Mouse (Mus musculus) ES-E14 (cell line): ENCODE data around the gene Tpbg. TPM values are rescaled to one million over a fixed set of nuclear protein-coding genes. Genes with fewer than 3 reads are reported as not detected.

Source experiments
- DNase-seq: peaks from one replicate; pipeline ENCODE4 v3.0.0-alpha.2; 2013; ENCODE audit warnings: low read depth, low spot score
- H3K27ac ChIP-seq: 2 replicates; pipeline ENCODE4 v1.5.1; 2012; ENCODE audit warnings: low read depth, mild to moderate bottlenecking, low read length, moderate library complexity, mixed read lengths; ENCODE audit not compliant: poor library complexity, insufficient read depth, severe bottlenecking
- H3K36me3 ChIP-seq: 2 replicates; pipeline ENCODE4 v1.6.1; 2012; ENCODE audit warnings: mild to moderate bottlenecking, low read length, moderate library complexity, mixed read lengths; ENCODE audit not compliant: control insufficient read depth, poor library complexity, insufficient read depth, severe bottlenecking
- H3K4me1 ChIP-seq, 2 experiments: fragments of 150-350 bp in 1 of 2; sonication (generic) in 1 of 2; 2 replicates each; pipeline ENCODE4 v1.6.1; 2012; ENCODE audit warnings: low read length in 2 of 2, mild to moderate bottlenecking in 1 of 2, mixed read lengths in 1 of 2; ENCODE audit not compliant: control insufficient read depth in 2 of 2, insufficient read depth in 2 of 2, poor library complexity in 1 of 2
- H3K4me3 ChIP-seq, 2 experiments: fragments of 150-350 bp in 1 of 2; sonication (generic) in 1 of 2; 2 replicates each; pipeline ENCODE4 v1.5.1; 2012; ENCODE audit warnings: low read length in 2 of 2, low read depth in 1 of 2, mild to moderate bottlenecking in 1 of 2, mixed read lengths in 1 of 2; ENCODE audit not compliant: insufficient read depth in 1 of 2, poor library complexity in 1 of 2, severe bottlenecking in 1 of 2
- H3K9ac ChIP-seq: 2 replicates; pipeline ENCODE4 v1.6.1; 2012; ENCODE audit warnings: low read depth, mild to moderate bottlenecking, low read length, mixed read lengths; ENCODE audit not compliant: poor library complexity, insufficient read depth, severe bottlenecking
- H3K9me3 ChIP-seq: fragments of 150-350 bp; sonication (generic); 2 replicates; pipeline ENCODE4 v1.6.1; 2012; ENCODE audit warnings: low read depth, mild to moderate bottlenecking, low read length; ENCODE audit not compliant: control insufficient read depth, insufficient read depth
- CHD2 ChIP-seq: IDR thresholded peaks from 2 replicates; pipeline ENCODE4 v1.6.1; 2014; ENCODE audit warnings: mild to moderate bottlenecking, low read depth, low read length, inconsistent platforms
- HCFC1 ChIP-seq: IDR thresholded peaks from 2 replicates; pipeline ENCODE4 v1.6.1; 2012; ENCODE audit warnings: low read length, inconsistent platforms, borderline replicate concordance; ENCODE audit not compliant: insufficient read depth
- MAFK ChIP-seq: IDR thresholded peaks from 2 replicates; pipeline ENCODE4 v1.6.1; 2014; ENCODE audit warnings: mild to moderate bottlenecking, low read depth, low read length, inconsistent platforms; ENCODE audit not compliant: insufficient read depth
- ZC3H11A ChIP-seq: IDR thresholded peaks from 2 replicates; pipeline ENCODE4 v1.6.1; 2012; ENCODE audit warnings: low read depth, mild to moderate bottlenecking, inconsistent platforms, low read length, borderline replicate concordance
- ZNF384 ChIP-seq: IDR thresholded peaks from 2 replicates; pipeline ENCODE4 v1.6.1; 2012; ENCODE audit warnings: low read depth, low read length, inconsistent platforms
- in situ Hi-C, 2 experiments: fragments of 600-800 bp; cut with MboI; formaldehyde crosslinking; loops; one replicate each; pipeline ENCODE4 v1.15.1; 2025; ENCODE audit warnings: low sequenced_read_pairs in 2 of 2, inconsistent platforms in 1 of 2; ENCODE audit not compliant: unreplicated experiment in 2 of 2
- total RNA-seq: library from RNA; depleted of rRNA; stranded (reverse); fragments of 300-350 nt; gene quantifications from 2 replicates; pipeline ENCODE4 v1.2.3, GENCODE M21; 2012

The Tpbg gene
- total RNA-seq, 1 experiment: 24.7 TPM

DNA sequence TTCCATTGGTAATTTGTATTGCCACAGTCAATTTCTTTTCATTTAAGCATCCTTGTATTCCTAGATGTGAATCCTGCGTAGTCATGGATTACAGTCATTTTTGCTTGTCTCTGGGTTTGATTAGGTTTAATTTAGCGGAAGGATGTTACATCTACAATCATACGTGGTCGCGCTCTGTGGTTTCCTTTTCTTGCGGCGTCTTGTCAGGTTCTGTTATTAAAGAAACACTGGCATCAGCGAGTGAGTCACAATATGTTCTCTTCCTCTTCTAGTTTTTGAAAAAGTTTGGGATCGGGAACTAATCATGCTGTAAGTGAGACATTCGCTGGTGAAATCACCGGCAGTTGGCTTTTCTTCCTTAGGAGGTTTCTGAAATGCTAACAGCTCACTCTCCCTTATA, 21.4 kb upstream of the Tpbg start:
- Histone ChIP-seq H3K9ac (no peak overlapping the region), H3K27ac (no peak overlapping the region), H3K36me3 (no peaks in the 10 kb centered on the region), H3K4me1 (no peaks in the 10 kb centered on the region), H3K4me3 (no peak overlapping the region), H3K9me3 (no peaks in the 10 kb centered on the region)
- in situ Hi-C loops: no loop called here
- no peak for DNase-seq
- TF ChIP-seq MAFK (no peak), ZC3H11A (no peak), HCFC1 (no peak), CHD2 (no peak), ZNF384 (no peak)

DNA sequence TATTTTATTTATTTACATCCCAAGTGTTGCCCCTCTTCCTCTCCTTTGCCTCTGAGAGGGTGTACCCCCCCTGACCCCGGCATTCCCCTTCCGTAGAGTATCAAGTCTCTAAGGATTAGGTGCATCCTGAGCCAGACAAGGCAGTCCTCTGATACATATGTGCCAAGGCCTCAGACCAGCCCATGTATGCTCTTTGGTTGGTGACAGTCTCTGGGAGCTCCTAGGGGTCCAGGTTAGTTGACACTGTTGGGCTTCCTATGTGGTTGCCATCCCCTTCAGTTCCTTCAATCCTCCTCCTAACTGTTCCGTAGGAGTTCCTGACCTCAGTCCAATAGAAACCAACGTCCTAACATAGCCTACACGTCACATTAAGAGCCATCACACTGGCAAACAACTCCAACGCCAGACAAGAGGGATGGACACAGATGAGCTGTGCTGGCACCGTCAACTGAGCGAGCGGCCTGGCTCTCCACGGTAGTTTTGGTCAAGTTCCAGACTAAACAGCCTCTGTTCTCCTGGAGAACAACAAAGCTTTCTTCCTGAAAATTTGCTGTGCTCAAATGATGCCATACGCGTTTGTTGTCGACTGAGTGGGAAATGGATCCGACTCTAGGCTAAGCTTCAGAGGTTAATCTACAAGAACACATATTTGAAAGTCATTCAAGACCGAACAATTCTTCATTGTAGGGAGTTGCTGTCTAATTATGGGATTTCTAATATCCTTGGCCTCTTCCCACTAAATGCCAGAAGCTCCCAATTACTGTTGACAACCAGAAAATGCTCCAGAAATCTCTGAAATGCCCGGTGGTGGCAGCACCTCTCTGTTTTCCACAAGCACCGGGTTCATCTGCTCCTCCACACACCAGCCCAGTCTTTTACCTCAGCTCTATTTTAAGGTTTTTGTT, 6.4 kb upstream of the Tpbg start:
- Histone ChIP-seq H3K27ac (no peak overlapping the region), H3K36me3 (no peaks in the 10 kb centered on the region), H3K9ac (no peak overlapping the region), H3K9me3 (no peaks in the 10 kb centered on the region), H3K4me1 (no peaks in the 10 kb centered on the region), H3K4me3 (no peak overlapping the region)
- in situ Hi-C loops: no loop called here
- TF ChIP-seq CHD2 (no peak), ZC3H11A (no peak), ZNF384 (no peak), HCFC1 (no peak), MAFK (no peak)
- DNase-seq: no peak

- Histone ChIP-seq H3K4me1 (peaks cover 0 to 3% of the 10 kb centered on the region in 2 experiments; a peak in 1 of 4 replicates), H3K36me3 (peaks cover 1% of the 10 kb centered on the region; the same call in 1 of the 2 replicates), H3K4me3 (no peak overlapping the region), H3K9ac (no peak overlapping the region), H3K27ac (no peak overlapping the region), H3K9me3 (no peaks in the 10 kb centered on the region)
- no peak for DNase-seq
- TF ChIP-seq HCFC1 (no peak), ZC3H11A (no peak), ZNF384 (no peak)
- in situ Hi-C loops: no loop called here
Observed at GRCm38 (mm10) chr9:85839626-85840025, 2.6 kb upstream of the Tpbg start.

DNA sequence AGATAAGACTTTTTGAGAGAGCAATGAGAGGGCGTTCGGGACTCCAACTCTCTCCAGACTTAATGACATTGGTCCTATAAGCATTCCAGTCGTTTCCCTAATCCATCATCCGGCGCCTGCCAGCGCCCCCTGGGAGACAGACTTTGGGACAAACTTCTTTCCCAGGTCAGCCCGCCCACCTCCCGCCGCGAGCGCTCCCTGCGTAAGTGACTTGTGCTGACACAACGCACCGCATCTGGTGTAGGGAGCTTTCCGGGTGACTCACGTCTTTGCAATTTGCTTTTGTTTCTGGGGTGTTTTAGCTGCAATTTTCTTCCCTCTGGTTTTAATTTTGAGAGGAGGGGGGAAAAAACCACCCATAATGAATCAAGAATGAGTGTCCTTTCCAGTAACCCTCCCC, 289 bp upstream of the Tpbg start:
- peaks cover 0 to 5% of the 10 kb centered on the region in 2 experiments; a peak in 1 of 4 replicates for H3K4me1 ChIP-seq
- H3K9me3 ChIP-seq: no peaks in the 10 kb centered on the region
- no peak overlapping the region for H3K9ac ChIP-seq
- DNase-seq: no peak
- H3K4me3 ChIP-seq: peak overlapping the region; percentile 67 to 75; a peak in 3 of 4 replicates
- H3K27ac ChIP-seq: no peak overlapping the region
- H3K36me3 ChIP-seq: peaks cover 3% of the 10 kb centered on the region; the same call in 1 of the 2 replicates
- in situ Hi-C loops: no loop called here
- TF ChIP-seq CHD2: no peak
